Mouse (Mus musculus): Measurements from ENCODE around the gene Olfr640. TPM values are rescaled to one million over a fixed set of nuclear protein-coding genes. Genes with fewer than 3 reads are reported as not detected.

Gene Olfr640
- not detected for polyA plus RNA-seq (2015; fragmentation: Illumina TruSeq; extraction: RNeasy Lipid Tissue Mini Kit (QIAGEN cat#74804); ENCODE audit: low read depth, low replicate concordance)

DNA sequence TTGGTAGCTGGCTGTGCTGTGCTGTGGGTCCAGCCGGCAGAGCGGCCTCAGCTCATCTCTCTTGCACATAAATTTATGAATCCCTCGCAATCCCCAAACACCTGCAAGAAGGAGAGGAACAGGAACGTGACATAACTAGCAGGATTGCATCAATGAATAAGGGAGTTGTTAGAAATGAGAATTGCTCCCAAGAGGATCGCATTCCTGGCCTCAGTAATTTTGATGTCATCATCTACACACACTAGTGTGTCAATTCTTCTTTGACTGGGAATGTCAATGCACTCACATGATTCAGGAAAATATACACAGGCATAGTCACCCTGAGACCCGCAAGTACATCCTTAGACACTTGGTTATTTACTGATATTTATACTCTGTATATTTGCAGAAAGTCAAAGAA, at the start of gene Olfr640:
Gene Olfr640 (minus strand): TSS at position 101 of the 400 bp plus-strand sequence.

DNA sequence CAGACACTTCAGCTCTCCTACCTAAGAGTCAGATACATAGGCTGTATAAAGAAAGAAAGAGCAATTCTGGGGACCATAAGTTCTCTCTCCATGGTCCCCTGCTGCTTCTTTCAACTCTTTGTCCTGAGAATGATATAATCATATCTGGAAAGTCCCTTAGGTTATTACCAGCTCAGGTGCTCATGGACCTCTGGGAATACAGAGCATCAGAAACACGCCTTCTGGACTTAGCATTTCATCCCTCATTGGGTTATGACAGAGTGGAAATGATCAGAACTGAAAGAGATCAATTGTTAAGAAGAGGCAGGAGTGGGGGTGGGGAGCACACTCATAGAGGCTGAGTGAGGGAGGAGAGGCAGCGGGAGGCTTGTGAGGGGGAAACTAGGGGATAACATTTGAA, 46.4 kb upstream of the Olfr640 start, which contains the start of gene Olfr644:
Gene Olfr644 (minus strand): TSS at position 101 of the 400 bp plus-strand sequence.

DNA sequence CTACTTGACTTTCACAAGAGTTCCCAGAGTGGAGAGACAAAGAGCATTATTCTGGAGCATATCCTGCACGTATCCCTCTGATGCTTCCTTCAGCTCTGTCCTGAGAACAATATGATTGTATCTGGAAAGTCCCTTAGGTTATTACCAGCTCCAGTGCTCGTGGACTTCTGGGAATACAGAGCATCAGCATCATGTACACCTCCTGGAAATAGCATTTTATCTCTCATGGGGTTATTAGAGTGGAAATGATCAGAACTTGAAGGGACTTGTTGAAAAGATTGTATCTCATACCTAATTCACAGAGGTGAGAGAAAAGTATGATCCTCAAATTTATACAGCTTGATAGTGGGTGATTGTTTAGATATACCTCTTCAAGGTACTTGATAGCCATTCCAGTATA, 36.0 kb upstream of the Olfr640 start, which contains the start of gene 4930516K23Rik:
Gene 4930516K23Rik (minus strand): TSS at position 101 of the 400 bp plus-strand sequence.

DNA sequence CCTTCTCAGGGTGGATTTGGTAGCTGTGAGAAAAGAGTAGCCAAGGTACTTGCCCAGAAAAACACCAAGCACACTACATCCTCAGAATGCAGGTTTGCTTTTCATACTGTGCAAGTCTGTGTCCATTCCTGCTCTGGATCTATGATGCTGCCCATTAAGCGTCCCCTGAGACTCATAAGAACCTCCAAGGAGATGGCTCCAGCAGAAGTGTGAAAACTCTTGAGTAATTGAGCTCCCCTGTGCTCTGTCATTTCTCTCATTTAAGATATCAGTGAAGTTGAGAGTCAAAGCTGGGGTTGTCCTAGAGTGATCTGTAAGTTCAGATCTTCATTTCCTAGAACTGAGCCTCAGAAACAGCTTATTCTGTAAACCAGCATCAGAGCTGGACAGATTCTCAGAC, 27.2 kb upstream of the Olfr640 start, which contains the start of gene Olfr642:
Gene Olfr642 (minus strand): TSS at position 101 of the 400 bp plus-strand sequence.

DNA sequence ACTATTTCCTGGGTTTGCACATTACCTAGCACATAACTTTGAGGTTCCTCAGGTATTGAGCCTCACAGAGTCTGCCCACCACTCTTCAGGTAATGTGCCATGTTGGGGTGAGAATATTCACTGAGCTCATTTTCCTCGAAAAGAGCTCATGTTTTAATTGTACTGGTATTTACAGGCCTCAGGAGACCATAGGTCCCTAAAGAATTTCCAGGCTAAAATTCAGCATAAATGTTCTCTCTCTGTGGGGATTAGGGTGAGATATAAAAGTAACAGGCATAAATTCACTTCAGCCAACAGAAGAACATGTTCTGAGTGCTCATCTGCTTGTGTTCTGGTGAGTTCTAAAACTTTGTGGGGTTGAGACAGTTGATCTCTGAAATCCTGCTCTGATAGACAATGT, 9.8 kb upstream of the Olfr640 start, which contains the start of gene Olfr641:
Gene Olfr641 (plus strand): TSS at position 301 of the 400 bp plus-strand sequence.

DNA sequence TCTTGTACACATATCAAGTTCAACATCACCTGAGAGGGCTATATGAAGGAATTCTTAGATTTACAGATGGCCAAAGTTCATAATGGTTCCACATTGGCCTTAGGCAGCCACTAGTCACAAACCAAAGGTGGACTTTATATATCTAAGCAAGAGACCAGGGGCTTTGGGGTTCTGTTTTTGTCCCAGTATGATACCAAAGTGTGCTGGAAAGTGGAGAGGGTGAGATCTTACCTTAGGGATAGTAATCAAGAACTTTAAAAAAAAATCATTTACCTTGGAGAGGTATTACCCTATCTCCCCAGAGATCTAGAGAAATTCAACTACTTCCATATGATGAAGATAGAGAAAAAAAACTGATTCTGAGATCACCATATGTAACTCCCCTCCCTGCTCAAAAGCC, 8.2 kb downstream of the Olfr640 start, which contains the start of gene Olfr639:
Gene Olfr639 (minus strand): TSS at position 101 of the 400 bp plus-strand sequence.

DNA sequence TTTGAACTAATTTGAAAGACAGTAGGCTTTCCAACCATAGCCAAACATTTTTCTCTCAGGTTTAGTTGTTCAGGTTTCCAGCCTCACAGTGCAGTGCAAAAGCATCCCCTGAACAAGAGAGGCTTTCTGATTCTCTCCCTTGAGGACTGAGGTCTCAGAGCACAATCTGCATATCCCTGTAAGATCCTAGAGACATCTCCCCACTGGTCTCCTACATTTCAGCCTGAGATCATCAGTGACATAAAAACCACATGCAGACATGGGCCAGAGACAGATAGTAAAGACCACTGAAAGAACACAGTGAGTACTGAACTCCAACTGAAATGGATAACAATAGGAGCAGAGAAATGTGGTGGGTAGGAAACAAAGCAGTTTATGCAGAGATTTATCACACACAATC, 26.9 kb downstream of the Olfr640 start, which contains the start of gene Olfr638:
Gene Olfr638 (plus strand): TSS at position 301 of the 400 bp plus-strand sequence.

DNA sequence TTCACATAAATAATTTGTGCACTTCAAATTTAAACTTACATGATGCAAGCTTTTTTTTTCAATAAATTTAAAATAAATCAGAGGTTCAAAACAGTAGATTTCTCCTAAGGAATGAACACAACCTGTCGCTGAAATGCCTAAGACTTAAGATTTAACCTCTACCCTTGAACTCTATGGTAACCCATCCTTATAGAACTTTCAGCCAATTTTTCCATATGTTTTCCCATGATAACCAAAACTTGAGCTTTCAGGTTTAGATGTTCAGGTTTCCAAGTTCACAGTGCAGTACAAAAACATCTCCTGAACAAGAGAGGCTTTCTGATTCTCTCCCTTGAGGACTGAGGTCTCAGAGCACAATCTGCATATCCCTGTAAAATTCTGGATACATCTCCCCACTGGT, 54.5 kb downstream of the Olfr640 start, which contains the start of gene Olfr635:
Gene Olfr635 (plus strand): TSS at position 301 of the 400 bp plus-strand sequence.

Other genes with a start within 250 kb of the Olfr640 start
- gene Olfr68, start 245.9 kb downstream of the Olfr640 start, polyA plus RNA-seq (2015; fragmentation: Illumina TruSeq; extraction: RNeasy Lipid Tissue Mini Kit (QIAGEN cat#74804); ENCODE audit: low read depth, low replicate concordance) = not detected
- gene Olfr67, start 233.8 kb downstream of the Olfr640 start, polyA plus RNA-seq (2015; fragmentation: Illumina TruSeq; extraction: RNeasy Lipid Tissue Mini Kit (QIAGEN cat#74804); ENCODE audit: low read depth, low replicate concordance) = not detected
- 154 TPM for gene Hbb-bt, start 211.6 kb downstream of the Olfr640 start, polyA plus RNA-seq (2015; fragmentation: Illumina TruSeq; extraction: RNeasy Lipid Tissue Mini Kit (QIAGEN cat#74804); ENCODE audit: low read depth, low replicate concordance)
- gene Hbb-bs, start 197.5 kb downstream of the Olfr640 start, polyA plus RNA-seq (2015; fragmentation: Illumina TruSeq; extraction: RNeasy Lipid Tissue Mini Kit (QIAGEN cat#74804); ENCODE audit: low read depth, low replicate concordance) = 1,248 TPM
- gene Hbb-bh2, start 185.1 kb downstream of the Olfr640 start, polyA plus RNA-seq (2015; fragmentation: Illumina TruSeq; extraction: RNeasy Lipid Tissue Mini Kit (QIAGEN cat#74804); ENCODE audit: low read depth, low replicate concordance) = not detected
- gene Hbb-bh1, start 182.4 kb downstream of the Olfr640 start, polyA plus RNA-seq (2015; fragmentation: Illumina TruSeq; extraction: RNeasy Lipid Tissue Mini Kit (QIAGEN cat#74804); ENCODE audit: low read depth, low replicate concordance) = not detected
- gene Hbb-y, start 172.4 kb downstream of the Olfr640 start, polyA plus RNA-seq (2015; fragmentation: Illumina TruSeq; extraction: RNeasy Lipid Tissue Mini Kit (QIAGEN cat#74804); ENCODE audit: low read depth, low replicate concordance) = not detected
- gene Olfr66, start 139.3 kb downstream of the Olfr640 start, polyA plus RNA-seq (2015; fragmentation: Illumina TruSeq; extraction: RNeasy Lipid Tissue Mini Kit (QIAGEN cat#74804); ENCODE audit: low read depth, low replicate concordance) = not detected
- not detected for gene Olfr64, start 131.1 kb downstream of the Olfr640 start, polyA plus RNA-seq (2015; fragmentation: Illumina TruSeq; extraction: RNeasy Lipid Tissue Mini Kit (QIAGEN cat#74804); ENCODE audit: low read depth, low replicate concordance)
- gene Olfr65, start 122.1 kb downstream of the Olfr640 start, polyA plus RNA-seq (2015; fragmentation: Illumina TruSeq; extraction: RNeasy Lipid Tissue Mini Kit (QIAGEN cat#74804); ENCODE audit: low read depth, low replicate concordance) = not detected
- gene Olfr631, start 96.7 kb downstream of the Olfr640 start, polyA plus RNA-seq (2015; fragmentation: Illumina TruSeq; extraction: RNeasy Lipid Tissue Mini Kit (QIAGEN cat#74804); ENCODE audit: low read depth, low replicate concordance) = not detected
- gene Olfr632, start 91.2 kb downstream of the Olfr640 start, polyA plus RNA-seq (2015; fragmentation: Illumina TruSeq; extraction: RNeasy Lipid Tissue Mini Kit (QIAGEN cat#74804); ENCODE audit: low read depth, low replicate concordance) = not detected
- not detected for gene Olfr633, start 81.1 kb downstream of the Olfr640 start, polyA plus RNA-seq (2015; fragmentation: Illumina TruSeq; extraction: RNeasy Lipid Tissue Mini Kit (QIAGEN cat#74804); ENCODE audit: low read depth, low replicate concordance)
- not detected for gene Olfr635, start 54.4 kb downstream of the Olfr640 start, polyA plus RNA-seq (2015; fragmentation: Illumina TruSeq; extraction: RNeasy Lipid Tissue Mini Kit (QIAGEN cat#74804); ENCODE audit: low read depth, low replicate concordance)
- not detected for gene Olfr638, start 26.8 kb downstream of the Olfr640 start, polyA plus RNA-seq (2015; fragmentation: Illumina TruSeq; extraction: RNeasy Lipid Tissue Mini Kit (QIAGEN cat#74804); ENCODE audit: low read depth, low replicate concordance)
- gene Olfr639, start 8.3 kb downstream of the Olfr640 start, polyA plus RNA-seq (2015; fragmentation: Illumina TruSeq; extraction: RNeasy Lipid Tissue Mini Kit (QIAGEN cat#74804); ENCODE audit: low read depth, low replicate concordance) = not detected
- not detected for gene Olfr641, start 9.9 kb upstream of the Olfr640 start, polyA plus RNA-seq (2015; fragmentation: Illumina TruSeq; extraction: RNeasy Lipid Tissue Mini Kit (QIAGEN cat#74804); ENCODE audit: low read depth, low replicate concordance)
- gene Olfr642, start 27.1 kb upstream of the Olfr640 start, polyA plus RNA-seq (2015; fragmentation: Illumina TruSeq; extraction: RNeasy Lipid Tissue Mini Kit (QIAGEN cat#74804); ENCODE audit: low read depth, low replicate concordance) = not detected
- gene 4930516K23Rik, start 35.9 kb upstream of the Olfr640 start, polyA plus RNA-seq (2015; fragmentation: Illumina TruSeq; extraction: RNeasy Lipid Tissue Mini Kit (QIAGEN cat#74804); ENCODE audit: low read depth, low replicate concordance) = not detected
- gene Olfr644, start 46.3 kb upstream of the Olfr640 start, polyA plus RNA-seq (2015; fragmentation: Illumina TruSeq; extraction: RNeasy Lipid Tissue Mini Kit (QIAGEN cat#74804); ENCODE audit: low read depth, low replicate concordance) = not detected
- not detected for gene Olfr645, start 59.9 kb upstream of the Olfr640 start, polyA plus RNA-seq (2015; fragmentation: Illumina TruSeq; extraction: RNeasy Lipid Tissue Mini Kit (QIAGEN cat#74804); ENCODE audit: low read depth, low replicate concordance)
- not detected for gene Olfr646, start 79.3 kb upstream of the Olfr640 start, polyA plus RNA-seq (2015; fragmentation: Illumina TruSeq; extraction: RNeasy Lipid Tissue Mini Kit (QIAGEN cat#74804); ENCODE audit: low read depth, low replicate concordance)
- not detected for gene Ubqln5, start 104.3 kb upstream of the Olfr640 start, polyA plus RNA-seq (2015; fragmentation: Illumina TruSeq; extraction: RNeasy Lipid Tissue Mini Kit (QIAGEN cat#74804); ENCODE audit: low read depth, low replicate concordance)
- gene Olfr643, start 111.8 kb upstream of the Olfr640 start, polyA plus RNA-seq (2015; fragmentation: Illumina TruSeq; extraction: RNeasy Lipid Tissue Mini Kit (QIAGEN cat#74804); ENCODE audit: low read depth, low replicate concordance) = not detected
- not detected for gene Ubqln3, start 117.7 kb upstream of the Olfr640 start, polyA plus RNA-seq (2015; fragmentation: Illumina TruSeq; extraction: RNeasy Lipid Tissue Mini Kit (QIAGEN cat#74804); ENCODE audit: low read depth, low replicate concordance)
- not detected for gene Ubqlnl, start 125.0 kb upstream of the Olfr640 start, polyA plus RNA-seq (2015; fragmentation: Illumina TruSeq; extraction: RNeasy Lipid Tissue Mini Kit (QIAGEN cat#74804); ENCODE audit: low read depth, low replicate concordance)
- gene Olfm5, start 139.3 kb upstream of the Olfr640 start, polyA plus RNA-seq (2015; fragmentation: Illumina TruSeq; extraction: RNeasy Lipid Tissue Mini Kit (QIAGEN cat#74804); ENCODE audit: low read depth, low replicate concordance) = 0.36 TPM
- gene Olfr648, start 157.8 kb upstream of the Olfr640 start, polyA plus RNA-seq (2015; fragmentation: Illumina TruSeq; extraction: RNeasy Lipid Tissue Mini Kit (QIAGEN cat#74804); ENCODE audit: low read depth, low replicate concordance) = not detected
- not detected for gene Olfr649, start 170.4 kb upstream of the Olfr640 start, polyA plus RNA-seq (2015; fragmentation: Illumina TruSeq; extraction: RNeasy Lipid Tissue Mini Kit (QIAGEN cat#74804); ENCODE audit: low read depth, low replicate concordance)
- 0.15 TPM for gene Trim6, start 193.2 kb upstream of the Olfr640 start, polyA plus RNA-seq (2015; fragmentation: Illumina TruSeq; extraction: RNeasy Lipid Tissue Mini Kit (QIAGEN cat#74804); ENCODE audit: low read depth, low replicate concordance)
- 2.8 TPM for gene Trim34a, start 218.9 kb upstream of the Olfr640 start, polyA plus RNA-seq (2015; fragmentation: Illumina TruSeq; extraction: RNeasy Lipid Tissue Mini Kit (QIAGEN cat#74804); ENCODE audit: low read depth, low replicate concordance)

Data from brain, adult 10 weeks (tissue).